Mouse (Mus musculus) heart, postnatal 14 days (tissue): Measurements from ENCODE around the gene Ppp1r14b. TPM values are rescaled to one million over a fixed set of nuclear protein-coding genes. Genes with fewer than 3 reads are reported as not detected.

Experiments used
- DNase-seq, 2 experiments: peaks; one replicate each; pipeline ENCODE4 v3.0.0; 2021 to 2022
- intact Hi-C: fragments of 180-260 bp; cut with DNase I; formaldehyde crosslinking; loops from one replicate; pipeline ENCODE4 v1.15.1; 2025
- total RNA-seq, 2 experiments: library from RNA; stranded (reverse); gene quantifications; 2 replicates each; pipeline ENCODE4 v1.2.3; 2021

Gene Ppp1r14b
- total RNA-seq, 2 experiments from 2014 or later = 89.8 to 120 TPM

GRCm38 (mm10) chr19:7019191-7019590 lies 44.4 kb downstream of the Ppp1r14b start, which contains the start of gene Fermt3:
Gene Fermt3 (minus strand): TSS chr19:7019469.
- intact Hi-C loops = no loop called here
- DNase-seq = peak in 1 of 2 experiments; percentile 51

- peak; percentile 61 to 68 for DNase-seq
- intact Hi-C loops = loop anchor here (2.0 to 5.0 kb wide), 4 partner anchors 41 to 528 kb away; partner anchors contain the start of gene Catsperz
Measured at GRCm38 (mm10) chr19:7020224-7020641, 45.5 kb downstream of the Ppp1r14b start.

Other genes starting within 250 kb of the Ppp1r14b start
- 10 to 100 TPM; 14.8 to 18.2 TPM for gene Rps6ka4, start 134.3 kb upstream of the Ppp1r14b start, total RNA-seq
- gene Ccdc88b, start 116.8 kb upstream of the Ppp1r14b start, total RNA-seq = 1 to 10 TPM; 1.0 to 1.7 TPM
- 10 to 100 TPM; 26.7 to 30.6 TPM for gene Trmt112, start 65.3 kb upstream of the Ppp1r14b start, total RNA-seq
- gene Prdx5, start 64.9 kb upstream of the Ppp1r14b start, total RNA-seq = 100 to 1,000 TPM; 595 to 603 TPM
- 100 to 1,000 TPM; 128 to 136 TPM for gene Esrra, start 53.2 kb upstream of the Ppp1r14b start, total RNA-seq
- gene Catsperz, start 49.6 kb upstream of the Ppp1r14b start, total RNA-seq = not detected
- under 1 TPM in 1 of 2 experiments, not detected in 1; 0.26 TPM for gene Kcnk4, start 40.5 kb upstream of the Ppp1r14b start, total RNA-seq
- gene Bad, start 33.1 kb upstream of the Ppp1r14b start, total RNA-seq = 10 to 100 TPM; 28.6 to 29.9 TPM
- gene Gpr137, start 32.5 kb upstream of the Ppp1r14b start, total RNA-seq = 10 to 100 TPM; 34.1 to 40.0 TPM
- 10 to 100 TPM; 16.2 to 16.8 TPM for gene Plcb3, start 1.5 kb downstream of the Ppp1r14b start, total RNA-seq
- gene Fkbp2, start 5.5 kb downstream of the Ppp1r14b start, total RNA-seq = 10 to 100 TPM; 13.6 to 14.2 TPM
- gene Vegfb, start 12.7 kb downstream of the Ppp1r14b start, total RNA-seq = 100 to 1,000 TPM; 307 to 309 TPM
- gene Dnajc4, start 17.6 kb downstream of the Ppp1r14b start, total RNA-seq = 10 to 100 TPM; 54.8 to 62.7 TPM
- 10 to 100 TPM; 24.8 to 26.1 TPM for gene Nudt22, start 21.1 kb downstream of the Ppp1r14b start, total RNA-seq
- gene Trpt1, start 21.2 kb downstream of the Ppp1r14b start, total RNA-seq = 10 to 100 TPM; 18.7 to 20.1 TPM
- 10 to 100 TPM in 1 of 2 experiments, 1 to 10 TPM in 1; 6.1 to 10.7 TPM for gene Fermt3, start 44.5 kb downstream of the Ppp1r14b start, total RNA-seq
- gene Stip1, start 65.0 kb downstream of the Ppp1r14b start, total RNA-seq = 100 to 1,000 TPM in 1 of 2 experiments, 10 to 100 TPM in 1; 84.1 to 107 TPM
- 100 to 1,000 TPM; 181 to 186 TPM for gene Macrod1, start 81.8 kb downstream of the Ppp1r14b start, total RNA-seq
- 1 to 10 TPM in 1 of 2 experiments, under 1 TPM in 1; 0.98 to 1.0 TPM for gene Flrt1, start 130.8 kb downstream of the Ppp1r14b start, total RNA-seq
- gene Otub1, start 231.3 kb downstream of the Ppp1r14b start, total RNA-seq = 10 to 100 TPM; 77.4 to 79.9 TPM
- gene Cox8a, start 242.6 kb downstream of the Ppp1r14b start, total RNA-seq = 100 to 1,000 TPM; 545 to 557 TPM